Mouse (Mus musculus) liver, adult 10 weeks (tissue): ENCODE measurements around the gene Olfr1318. TPM values are rescaled to one million over a fixed set of nuclear protein-coding genes. Genes with fewer than 3 reads are reported as not detected.

Experiments
- polyA plus RNA-seq: library from polyadenylated mRNA; stranded (reverse); fragments of 350-450 nt; fragmentation: Illumina TruSeq; extraction: RNeasy Lipid Tissue Mini Kit (QIAGEN cat#74804); gene quantifications from one replicate; pipeline ENCODE4 v1.2.3, GENCODE M21; 2014; ENCODE audit warnings: low read depth, low replicate concordance

The Olfr1318 gene
- not detected for polyA plus RNA-seq

DNA sequence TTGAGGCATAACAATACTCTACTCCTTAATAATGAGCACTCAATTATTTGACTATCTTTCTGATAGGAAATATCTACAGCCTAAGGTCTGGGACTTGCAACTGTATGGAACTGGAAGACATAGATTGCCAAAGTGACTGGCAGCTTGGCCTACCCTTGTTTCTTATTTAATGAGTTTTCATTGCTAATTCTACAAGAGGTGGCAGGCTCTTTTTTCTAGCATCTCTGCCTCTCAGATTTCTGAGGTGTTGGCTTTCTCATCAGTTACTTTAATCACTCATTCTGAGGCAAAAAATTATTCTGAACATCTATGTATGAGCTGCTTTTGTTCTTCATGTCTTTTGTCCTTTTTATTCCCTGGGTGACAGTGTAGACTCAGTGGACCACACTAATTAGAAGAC is at the start of gene Olfr1318:
TSS of gene Olfr1318 (plus strand) at position 301 of the 400 bp plus-strand sequence.

DNA sequence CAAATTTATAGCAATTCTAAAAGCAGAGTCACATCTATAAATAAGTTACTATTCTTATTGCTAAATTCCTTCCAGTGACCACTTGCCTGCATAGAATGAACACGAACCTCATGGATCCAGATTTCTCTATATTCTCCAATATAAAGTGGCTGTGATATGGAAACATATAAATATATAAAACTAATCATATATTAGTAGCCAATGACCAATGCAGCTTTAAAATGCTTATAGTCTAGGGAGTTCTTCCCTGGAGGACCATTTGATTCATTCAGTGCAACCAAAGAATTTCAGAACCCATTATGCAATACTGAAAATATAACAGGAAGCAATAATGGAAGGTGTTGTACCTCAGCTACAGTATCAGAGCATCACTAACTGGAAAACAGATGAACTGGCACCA is 38.7 kb upstream of the Olfr1318 start, which contains the start of gene Olfr1315-ps1:
TSS of gene Olfr1315-ps1 (minus strand) at position 101 of the 400 bp plus-strand sequence.

DNA sequence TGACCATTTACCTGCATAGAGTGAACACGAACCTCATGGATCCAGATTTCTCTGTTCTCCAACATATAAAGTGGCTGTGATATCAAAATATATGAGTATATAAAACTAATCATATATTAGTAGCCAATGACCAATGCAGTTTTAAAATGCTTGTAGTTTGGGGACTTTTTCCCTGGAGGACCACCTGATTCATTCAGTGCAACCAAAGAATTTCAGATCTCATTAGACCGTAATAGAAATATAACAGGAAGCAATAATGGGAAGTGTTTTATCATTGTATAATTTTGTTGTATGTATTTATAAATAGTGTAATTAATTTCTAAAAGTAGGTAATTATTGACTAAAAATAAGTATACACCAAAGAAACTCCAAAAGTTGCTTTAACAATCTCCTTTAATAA is 19.1 kb upstream of the Olfr1318 start, which contains the start of gene Olfr1316:
TSS of gene Olfr1316 (minus strand) at position 101 of the 400 bp plus-strand sequence.

DNA sequence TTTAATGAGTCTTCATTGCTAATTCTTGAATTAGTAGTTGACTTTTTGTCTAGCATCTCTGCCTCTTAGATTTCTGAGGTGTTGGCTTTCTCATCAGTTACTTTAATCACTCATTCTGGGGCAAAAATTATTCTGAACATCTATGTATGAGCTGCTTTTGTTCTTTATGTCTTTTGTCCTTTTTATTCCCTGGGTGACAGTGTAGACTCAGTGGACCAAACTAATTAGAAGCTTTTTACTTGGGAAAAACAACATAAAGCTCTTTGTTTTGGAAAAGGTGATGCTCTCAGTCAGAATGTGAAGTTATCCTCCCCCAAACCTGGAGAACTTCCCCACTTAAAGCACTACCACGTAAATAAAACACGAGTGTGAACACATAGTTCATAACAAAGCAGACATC is 14.0 kb upstream of the Olfr1318 start, which contains the start of gene Olfr1317:
TSS of gene Olfr1317 (plus strand) at position 301 of the 400 bp plus-strand sequence.

Other genes starting within 250 kb of the Olfr1318 start
- gene Olfr1306, start 237.9 kb upstream of the Olfr1318 start, polyA plus RNA-seq, result not detected
- gene Olfr1307, start 204.8 kb upstream of the Olfr1318 start, polyA plus RNA-seq, result not detected
- not detected for gene Olfr1308, start 189.3 kb upstream of the Olfr1318 start, polyA plus RNA-seq
- gene Olfr1309, start 163.9 kb upstream of the Olfr1318 start, polyA plus RNA-seq, result not detected
- not detected for gene Olfr1310, start 141.5 kb upstream of the Olfr1318 start, polyA plus RNA-seq
- not detected for gene Olfr1311, start 129.8 kb upstream of the Olfr1318 start, polyA plus RNA-seq
- gene Olfr1312, start 104.0 kb upstream of the Olfr1318 start, polyA plus RNA-seq, result not detected
- not detected for gene Olfr1313, start 76.4 kb upstream of the Olfr1318 start, polyA plus RNA-seq
- not detected for gene Olfr1314, start 57.4 kb upstream of the Olfr1318 start, polyA plus RNA-seq
- not detected for gene Olfr1315-ps1, start 38.8 kb upstream of the Olfr1318 start, polyA plus RNA-seq
- not detected for gene Olfr1316, start 19.2 kb upstream of the Olfr1318 start, polyA plus RNA-seq
- gene Olfr1317, start 13.9 kb upstream of the Olfr1318 start, polyA plus RNA-seq, result not detected
- gene Lpcat4, start 85.3 kb downstream of the Olfr1318 start, polyA plus RNA-seq, result not detected
- not detected for gene Nutm1, start 105.1 kb downstream of the Olfr1318 start, polyA plus RNA-seq
- 25.4 TPM for gene Nop10, start 107.7 kb downstream of the Olfr1318 start, polyA plus RNA-seq
- gene Slc12a6, start 111.6 kb downstream of the Olfr1318 start, polyA plus RNA-seq, result 10.0 TPM
- 0.08 TPM for gene Gm21985, start 112.1 kb downstream of the Olfr1318 start, polyA plus RNA-seq
- 58.8 TPM for gene Emc4, start 213.8 kb downstream of the Olfr1318 start, polyA plus RNA-seq
- gene Katnbl1, start 225.0 kb downstream of the Olfr1318 start, polyA plus RNA-seq, result 13.6 TPM